Mouse (Mus musculus) urinary bladder, adult 2 months (tissue): Measurements from ENCODE around the gene Mrgpra2b. TPM values are rescaled to one million over a fixed set of nuclear protein-coding genes. Genes with fewer than 3 reads are reported as not detected.
"Not testable (repeated sequence)": the region's sequence is repeated elsewhere in the genome, so short reads cannot be mapped to it uniquely, and the experiment has no call there.

ENCODE experiments used
- DNase-seq: peaks from one replicate; pipeline ENCODE4 v3.0.0; 2022; ENCODE audit warnings: low spot score
- polyA plus RNA-seq: library from polyadenylated mRNA; depleted of rRNA; stranded (reverse); fragments of >200 nt; gene quantifications from 2 replicates; pipeline ENCODE4 v1.2.3, GENCODE M21; 2012; rRNA removed

Gene Mrgpra2b
- polyA plus RNA-seq = not detected in 2 replicates

DNA sequence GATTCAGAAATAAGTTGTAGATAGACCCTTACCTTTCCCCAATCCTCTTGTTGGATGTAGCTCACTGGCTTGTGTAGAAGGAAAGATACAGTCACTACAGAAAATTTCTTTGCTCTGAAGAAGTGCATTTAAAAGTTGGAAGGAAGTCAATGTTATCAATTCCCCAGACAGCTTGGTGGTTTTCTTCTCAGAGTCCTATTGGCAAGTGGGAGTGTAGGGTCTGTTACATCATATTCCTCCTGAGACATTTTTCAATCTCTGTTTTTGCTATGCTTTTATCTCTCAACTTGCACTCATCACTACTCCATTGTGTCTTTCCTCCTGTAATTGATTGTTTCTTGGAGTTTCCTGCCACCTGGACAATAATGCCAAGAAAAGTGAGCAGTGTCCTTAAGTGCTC lies at the start of gene Mrgpra2b:
Gene Mrgpra2b, minus strand, starts transcription at position 101 of the 400 bp plus-strand sequence.
- no peak for DNase-seq

- DNase-seq = no peak
These were observed 12.3 kb downstream of the Mrgpra2b start for GRCm38 (mm10) chr7:47516379-47516778.

DNA sequence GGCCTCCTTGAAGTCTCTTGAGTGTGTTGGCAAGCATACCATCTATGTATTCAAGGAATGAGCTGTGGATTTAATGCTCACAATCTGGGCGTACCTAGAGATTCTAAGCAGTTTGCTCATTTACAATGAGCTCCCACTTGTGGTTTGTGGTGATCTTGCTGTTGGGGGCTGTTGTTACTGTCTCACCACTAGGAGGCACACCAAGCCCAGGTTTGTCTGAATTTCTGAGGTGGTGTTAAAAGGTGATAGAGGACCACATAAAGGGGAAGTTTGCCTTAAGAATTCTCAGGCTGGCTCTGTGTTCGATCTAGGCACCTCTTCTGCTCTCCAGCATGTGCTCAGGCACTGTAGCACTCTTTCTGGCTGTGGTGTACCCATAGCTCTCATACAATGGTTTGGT lies 13.6 kb downstream of the Mrgpra2b start:
- DNase-seq = no peak

DNA sequence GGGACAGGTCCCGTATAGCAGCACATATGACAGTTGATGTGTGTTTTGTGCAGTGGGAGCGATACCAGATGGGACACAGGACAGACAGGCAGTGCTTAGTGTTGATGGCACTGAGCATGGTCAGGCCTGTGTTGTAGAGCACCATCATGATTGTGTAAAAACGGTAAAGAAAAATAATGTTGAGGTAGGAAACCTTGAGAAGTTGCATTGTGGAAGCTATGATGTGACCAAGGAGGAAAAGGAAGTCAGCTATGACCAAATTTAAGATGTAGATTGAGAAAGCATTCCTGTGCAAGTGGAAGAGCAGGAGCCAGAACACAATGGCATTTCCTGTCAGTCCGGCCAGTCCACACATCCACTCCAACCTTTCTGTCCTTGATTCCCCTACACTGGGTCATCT lies 25.7 kb downstream of the Mrgpra2b start:
- DNase-seq = no peak

- DNase-seq = not testable (repeated sequence)
These were observed 37.4 kb downstream of the Mrgpra2b start for GRCm38 (mm10) chr7:47491266-47491665.

GRCm38 (mm10) chr7:47489438-47489837 lies 39.2 kb downstream of the Mrgpra2b start:
- not testable (repeated sequence) for DNase-seq

DNA sequence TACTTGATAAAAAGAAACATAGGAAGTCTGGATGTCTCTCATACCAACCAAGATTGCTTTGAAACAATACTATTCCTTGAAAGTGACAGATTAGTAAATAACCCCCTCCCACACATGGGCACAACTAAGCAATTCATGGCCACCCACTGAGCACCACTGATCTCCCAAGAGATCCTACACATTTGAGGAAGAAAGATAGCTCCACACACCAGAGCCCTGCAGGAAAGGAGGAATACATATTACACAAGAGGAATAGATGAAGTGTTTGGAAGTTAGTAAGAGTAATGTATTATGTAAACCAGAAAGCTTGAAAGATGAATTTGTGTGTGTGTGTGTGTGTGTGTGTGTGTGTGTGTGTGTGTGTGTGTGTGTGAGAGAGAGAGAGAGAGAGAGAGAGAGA lies 45.5 kb downstream of the Mrgpra2b start:
- not testable (repeated sequence) for DNase-seq

DNA sequence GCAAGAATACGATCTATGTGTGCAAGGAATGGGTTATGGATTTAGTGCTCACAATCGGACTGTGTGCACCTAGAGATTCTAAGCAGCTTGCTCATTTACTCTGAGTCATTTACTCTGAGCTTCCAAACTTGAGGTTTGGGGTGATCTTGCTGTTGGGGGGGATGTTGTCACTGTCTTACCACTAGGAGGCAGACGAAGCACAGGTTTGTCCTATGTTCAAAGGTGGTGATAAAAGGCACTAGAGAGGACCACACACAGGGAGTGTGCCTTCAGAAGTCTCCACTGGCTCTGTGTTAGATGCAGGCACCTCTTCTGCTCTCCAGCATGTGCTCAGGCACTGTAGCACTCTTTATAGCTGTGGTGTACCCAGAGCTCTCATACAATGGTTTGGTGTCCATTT lies 54.8 kb downstream of the Mrgpra2b start:
- DNase-seq = not testable (repeated sequence)

DNA sequence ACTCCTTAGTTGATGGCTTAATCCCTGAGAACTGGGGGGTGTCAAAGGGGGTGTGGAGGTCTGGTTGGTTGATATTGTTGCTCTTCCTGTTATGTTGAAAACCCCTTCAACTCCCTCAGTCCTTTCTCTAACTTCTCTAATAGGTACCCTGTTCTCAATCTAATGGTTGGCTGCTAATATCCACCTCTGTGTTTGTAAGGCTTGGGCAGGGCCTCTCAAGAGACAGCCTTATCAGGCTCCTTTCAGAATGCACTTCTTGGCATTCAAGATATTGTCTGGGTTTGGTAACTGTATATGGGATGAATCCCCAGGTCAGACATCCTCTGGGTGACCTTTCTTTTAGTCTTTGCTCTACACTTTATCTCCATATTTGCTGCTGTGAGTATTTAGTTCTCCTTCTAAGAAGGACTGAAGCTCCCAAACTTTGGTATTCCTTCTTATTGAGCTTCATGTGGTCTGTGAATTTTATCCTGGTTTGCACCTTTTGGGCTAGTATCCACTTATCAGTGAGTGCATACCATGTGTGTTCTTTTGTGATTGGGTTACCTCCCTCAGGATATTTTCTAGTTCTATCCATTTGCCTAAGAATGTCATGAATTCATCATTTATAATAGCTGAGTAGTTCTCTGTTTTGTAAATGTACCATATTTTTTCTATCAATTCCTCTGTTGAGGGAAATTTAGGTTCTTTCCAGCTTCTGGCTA lies 63.2 kb downstream of the Mrgpra2b start:
- not testable (repeated sequence) for DNase-seq

- DNase-seq = not testable (repeated sequence)
These were observed 76.6 kb downstream of the Mrgpra2b start, which contains the start of gene Mrgpra2a for GRCm38 (mm10) chr7:47452015-47452414. Gene Mrgpra2a, minus strand, starts transcription at chr7:47452139.

GRCm38 (mm10) chr7:47445729-47446128 lies 82.9 kb downstream of the Mrgpra2b start:
- DNase-seq = not testable (repeated sequence)

- DNase-seq = not testable (repeated sequence)
These were observed 92.2 kb downstream of the Mrgpra2b start for GRCm38 (mm10) chr7:47436463-47436862.

DNA sequence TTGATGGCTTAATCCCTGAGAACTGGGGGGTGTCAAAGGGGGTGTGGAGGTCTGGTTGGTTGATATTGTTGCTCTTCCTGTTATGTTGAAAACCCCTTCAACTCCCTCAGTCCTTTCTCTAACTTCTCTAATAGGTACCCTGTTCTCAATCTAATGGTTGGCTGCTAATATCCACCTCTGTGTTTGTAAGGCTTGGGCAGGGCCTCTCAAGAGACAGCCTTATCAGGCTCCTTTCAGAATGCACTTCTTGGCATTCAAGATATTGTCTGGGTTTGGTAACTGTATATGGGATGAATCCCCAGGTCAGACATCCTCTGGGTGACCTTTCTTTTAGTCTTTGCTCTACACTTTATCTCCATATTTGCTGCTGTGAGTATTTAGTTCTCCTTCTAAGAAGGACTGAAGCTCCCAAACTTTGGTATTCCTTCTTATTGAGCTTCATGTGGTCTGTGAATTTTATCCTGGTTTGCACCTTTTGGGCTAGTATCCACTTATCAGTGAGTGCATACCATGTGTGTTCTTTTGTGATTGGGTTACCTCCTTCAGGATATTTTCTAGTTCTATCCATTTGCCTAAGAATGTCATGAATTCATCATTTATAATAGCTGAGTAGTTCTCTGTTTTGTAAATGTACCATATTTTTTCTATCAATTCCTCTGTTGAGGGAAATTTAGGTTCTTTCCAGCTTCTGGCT lies 100.7 kb downstream of the Mrgpra2b start:
- DNase-seq = not testable (repeated sequence)

Other genes starting within 250 kb of the Mrgpra2b start
- not detected in 2 replicates for gene Mrgpra1, start 174.6 kb downstream of the Mrgpra2b start, polyA plus RNA-seq
- not detected in 2 replicates for gene Mrgpra2a, start 76.7 kb downstream of the Mrgpra2b start, polyA plus RNA-seq
- gene Mrgpra3, start 72.5 kb upstream of the Mrgpra2b start, polyA plus RNA-seq = not detected in 2 replicates